In the genomic region with DNA sequence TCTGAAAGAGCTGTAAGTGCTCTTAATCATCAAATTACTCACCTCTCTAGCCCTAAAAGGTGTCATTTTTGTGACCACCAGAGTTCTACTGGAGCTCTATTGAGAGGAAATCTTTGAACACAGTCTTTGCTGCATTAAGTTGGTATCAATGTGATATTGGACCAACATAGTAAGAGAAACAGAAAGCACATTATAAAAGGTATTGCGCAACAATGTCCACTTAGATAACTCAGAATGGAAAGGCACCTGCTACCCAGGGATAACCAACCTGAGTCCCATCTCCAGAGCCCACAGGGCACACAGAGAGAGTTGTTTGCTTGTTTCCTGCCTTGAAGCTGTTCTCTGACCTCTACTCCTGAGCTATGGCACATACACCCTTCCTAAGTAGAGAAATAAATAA, we compare ENCODE assay signal across 28 mouse cellular contexts.
"Had no signal": no experiment of that assay in that cellular context is flagged by ENCODE, and none has a peak within 500 bp of the region (broad histone marks: within the 10 kb centered on the region; RNA-seq: fewer than 3 reads in every experiment).

No protein-coding gene starts in this region.

- H3K4me2 ChIP-seq: limb, embryonic 12.5 days; limb, embryonic 13.5 days; limb, embryonic 15.5 days; liver, embryonic 11.5 days; liver, embryonic 12.5 days; liver, embryonic 13.5 days; liver, embryonic 15.5 days; lung, embryonic 14.5 days; lung, embryonic 15.5 days; midbrain, embryonic 11.5 days; midbrain, embryonic 12.5 days; midbrain, embryonic 13.5 days; midbrain, embryonic 15.5 days had no signal

- ATAC-seq: liver, embryonic 12.5 days; liver, postnatal 0 days; lung, postnatal 0 days; midbrain, embryonic 13.5 days; midbrain, embryonic 15.5 days; midbrain, embryonic 16.5 days had no signal

- DNase-seq: left cerebral cortex, postnatal 4 days; liver; liver, embryonic 13.5 days; liver, postnatal 0 days; lung, adult 18-20 months; lung, adult 2 months; lung, embryonic 14.5 days; lung, postnatal 10 days; lung, postnatal 14 days; lung, postnatal 36 days; midbrain, embryonic 14.5 days had no signal

- H3K4me3 ChIP-seq: left cerebral cortex, adult 2 months; limb, embryonic 10.5 days; limb, embryonic 12.5 days; limb, embryonic 13.5 days; limb, embryonic 15.5 days; liver, embryonic 12.5 days; liver, embryonic 13.5 days; liver, embryonic 15.5 days; lung, embryonic 15.5 days; megakaryocyte, embryonic 14.5 days; midbrain, embryonic 10.5 days; midbrain, embryonic 12.5 days; midbrain, embryonic 13.5 days; midbrain, embryonic 15.5 days had no signal

- H3K27me3 ChIP-seq: limb, embryonic 15.5 days; midbrain, embryonic 13.5 days; midbrain, embryonic 15.5 days had no signal

- H3K9me3 ChIP-seq: limb, embryonic 10.5 days; limb, embryonic 12.5 days; limb, embryonic 13.5 days; limb, embryonic 15.5 days; liver, embryonic 12.5 days; liver, embryonic 13.5 days; liver, embryonic 15.5 days; lung, embryonic 15.5 days; megakaryocyte, embryonic 14.5 days; midbrain, embryonic 10.5 days; midbrain, embryonic 12.5 days; midbrain, embryonic 13.5 days; midbrain, embryonic 15.5 days had no signal

- H3K36me3 ChIP-seq: limb, embryonic 10.5 days; limb, embryonic 12.5 days; limb, embryonic 13.5 days; limb, embryonic 15.5 days; liver, embryonic 12.5 days; liver, embryonic 13.5 days; liver, embryonic 15.5 days; lung, embryonic 15.5 days; midbrain, embryonic 10.5 days; midbrain, embryonic 12.5 days; midbrain, embryonic 13.5 days; midbrain, embryonic 15.5 days had no signal
